16 mouse cellular contexts compared by ENCODE assay signal in genomic region chr5:147963820-147964580, GRCm38 (mm10). TPM values are rescaled to one million over a fixed set of nuclear protein-coding genes. Genes with fewer than 3 reads are reported as not detected.
DNase-seq lines count a peak whose midpoint lies in the region; ATAC-seq and TF ChIP-seq lines count a peak whose summit lies in the region.
"Had no signal": no experiment of that assay in that cellular context is flagged by ENCODE, and none has a peak within 500 bp of the region (broad histone marks: within the 10 kb centered on the region; RNA-seq: fewer than 3 reads in every experiment).

No protein-coding gene starts in this region.

- H3K9me3 ChIP-seq in kidney, postnatal 0 days (replicated peaks; ENCODE audit: low read length), result no peaks in the 10 kb centered on the region
- H3K9me3 ChIP-seq in lung, embryonic 15.5 days, result no peaks in the 10 kb centered on the region
- H3K9me3 ChIP-seq in stomach, embryonic 14.5 days (ENCODE audit: control insufficient read depth, low read depth, low read length), result no peaks in the 10 kb centered on the region
- no peaks in the 10 kb centered on the region for H3K9me3 ChIP-seq in forebrain, embryonic 10.5 days
- H3K9me3 ChIP-seq: midbrain, embryonic 10.5 days had no signal

- no peak overlapping the region for H3K9ac ChIP-seq in kidney, postnatal 0 days (ENCODE audit: low read depth, low read length)
- H3K9ac ChIP-seq in lung, embryonic 15.5 days, result no peak overlapping the region
- H3K9ac ChIP-seq in stomach, embryonic 14.5 days (replicated peaks; ENCODE audit: low read depth, low read length), result no peak overlapping the region
- H3K9ac ChIP-seq: liver, embryonic 14.5 days had no signal

- WGBS in kidney, postnatal 0 days, result 46% methylated on average over 13 of the region's 13 CpGs
- 38% methylated on average over 13 of the region's 13 CpGs for WGBS in lung, embryonic 15.5 days
- 50% methylated on average over 13 of the region's 13 CpGs for WGBS in stomach, embryonic 14.5 days
- 83% methylated on average over 13 of the region's 13 CpGs for WGBS in forebrain, embryonic 10.5 days

- H3K27ac ChIP-seq in kidney, postnatal 0 days, result no peak overlapping the region
- H3K27ac ChIP-seq in lung, embryonic 15.5 days, result peak overlapping the region; percentile 26
- no peak overlapping the region for H3K27ac ChIP-seq in stomach, embryonic 14.5 days (ENCODE audit: low read length)
- H3K27ac ChIP-seq in forebrain, embryonic 10.5 days, result no peak overlapping the region
- H3K27ac ChIP-seq: liver, embryonic 14.5 days; midbrain, embryonic 10.5 days had no signal

- DNase-seq in kidney, postnatal 0 days (ENCODE audit: low spot score), result peak; percentile 10
- no peak for DNase-seq in kidney, adult 9 months
- DNase-seq in brain, adult 2 months (ENCODE audit: low read depth, low spot score), result peak; percentile 29
- DNase-seq in adrenal gland, postnatal 25 days, result no peak
- no peak for DNase-seq in forebrain, embryonic 10.5 days (ENCODE audit: extremely low spot score, low spot score)
- DNase-seq: adrenal gland, adult 2 months; gastrocnemius, postnatal 10 days; kidney, adult 2 months; right cerebral cortex, adult 18-20 months; spleen, adult 18-20 months had no signal

- no peak for TF ChIP-seq CTCF in kidney, postnatal 0 days (IDR thresholded peaks at IDR 0.05; ENCODE audit: low read depth)

- no peak for ATAC-seq in kidney, postnatal 0 days (replicated peaks; ENCODE audit: low FRiP score, low read depth)
- peak; percentile 87 for ATAC-seq in lung, embryonic 15.5 days (ENCODE audit: borderline replicate concordance, extremely low read depth, low FRiP score, low TSS enrichment)
- ATAC-seq in stomach, embryonic 14.5 days (ENCODE audit: insufficient number of reproducible peaks, insufficient read depth, low FRiP score, low read depth), result 0 out of 2 replicates have a peak, but pooled peaks have one; percentile 61
- no peak for ATAC-seq in activated CD4-positive, CD25-positive, alpha-beta regulatory T cell, adult 4 months

- no peaks in the 10 kb centered on the region for H3K4me1 ChIP-seq in kidney, postnatal 0 days (replicated peaks; ENCODE audit: insufficient read depth, low read length)
- H3K4me1 ChIP-seq in lung, embryonic 15.5 days, result peaks cover 10% of the 10 kb centered on the region; the same call in 1 of the 2 replicates
- H3K4me1 ChIP-seq in stomach, embryonic 14.5 days (ENCODE audit: control insufficient read depth, insufficient read depth, low read length), result no peaks in the 10 kb centered on the region
- H3K4me1 ChIP-seq in forebrain, embryonic 10.5 days, result no peaks in the 10 kb centered on the region
- H3K4me1 ChIP-seq: midbrain, embryonic 10.5 days had no signal

- no peaks in the 10 kb centered on the region for H3K27me3 ChIP-seq in kidney, postnatal 0 days (ENCODE audit: insufficient read depth, low read length)
- peaks cover under 1% of the 10 kb centered on the region; the same call in 1 of the 2 replicates for H3K27me3 ChIP-seq in lung, embryonic 15.5 days
- no peaks in the 10 kb centered on the region for H3K27me3 ChIP-seq in stomach, embryonic 14.5 days (ENCODE audit: control insufficient read depth, insufficient read depth, low read length)
- H3K27me3 ChIP-seq in forebrain, embryonic 10.5 days (ENCODE audit: poor library complexity, severe bottlenecking), result peaks cover 9% of the 10 kb centered on the region

- no peaks in the 10 kb centered on the region for H3K36me3 ChIP-seq in kidney, postnatal 0 days (ENCODE audit: insufficient read depth, low read length)
- no peaks in the 10 kb centered on the region for H3K36me3 ChIP-seq in lung, embryonic 15.5 days
- H3K36me3 ChIP-seq in stomach, embryonic 14.5 days (ENCODE audit: control insufficient read depth, insufficient read depth, low read length), result no peaks in the 10 kb centered on the region
- H3K36me3 ChIP-seq in forebrain, embryonic 10.5 days (replicated peaks), result no peaks in the 10 kb centered on the region
- H3K36me3 ChIP-seq: midbrain, embryonic 10.5 days had no signal

- H3K4me3 ChIP-seq in kidney, postnatal 0 days (replicated peaks; ENCODE audit: low read depth, low read length), result no peak overlapping the region
- H3K4me3 ChIP-seq in lung, embryonic 15.5 days, result peak overlapping the region; percentile 18
- H3K4me3 ChIP-seq in stomach, embryonic 14.5 days (ENCODE audit: low read depth, low read length), result no peak overlapping the region
- no peak overlapping the region for H3K4me3 ChIP-seq in forebrain, embryonic 10.5 days
- H3K4me3 ChIP-seq: erythroblast, embryonic 14.5 days; midbrain, embryonic 10.5 days had no signal

- H3K4me2 ChIP-seq in kidney, postnatal 0 days (ENCODE audit: low read length), result no peak overlapping the region
- peak overlapping the region; percentile 47 for H3K4me2 ChIP-seq in lung, embryonic 15.5 days
- peak overlapping the region; percentile 15; the same call in 1 of the 2 replicates for H3K4me2 ChIP-seq in stomach, embryonic 14.5 days (replicated peaks; ENCODE audit: low read depth, low read length)

RNA-seq across cellular contexts. Expression of gene Mtus2, which starts 6.9 kb away (rescaled TPM):
- 3.2 and 4.1 TPM in 2 replicates for polyA plus RNA-seq in kidney, postnatal 0 days (2015; fragmentation: Nextera tagmentation; extraction: Ambion mirVana)
- 7.3 and 8.5 TPM in 2 replicates for polyA plus RNA-seq in lung, embryonic 15.5 days (2015; fragmentation: Nextera tagmentation; extraction: Ambion mirVana)
- 18.1 and 19.2 TPM in 2 replicates for polyA plus RNA-seq in stomach, embryonic 14.5 days (2014; fragmentation: Nextera tagmentation; extraction: Ambion mirVana)
- total RNA-seq in adrenal gland, postnatal 25 days (2021), result 3.8 and 4.7 TPM in 2 replicates
- polyA plus RNA-seq in activated CD4-positive, CD25-positive, alpha-beta regulatory T cell, adult 4 months (2017; shearing (Covaris generic)), result 1 to 10 TPM; 3.9 to 8.1 TPM
- 2.0 and 3.5 TPM in 2 replicates for polyA plus RNA-seq in forebrain, embryonic 10.5 days (2016; fragmentation: Nextera tagmentation; extraction: Ambion mirVana)
- polyA plus RNA-seq: erythroblast, embryonic 14.5 days had no signal

Comparison
In these comparisons a context has a peak if more than half of its experiments do, and no peak if none do; other contexts are left out.
1. DNase-seq: peak in kidney, postnatal 0 days (single experiment) and brain, adult 2 months (single experiment); none in kidney, adult 9 months (single experiment), adrenal gland, postnatal 25 days (single experiment) and forebrain, embryonic 10.5 days (single experiment).
2. ATAC-seq: peak in lung, embryonic 15.5 days (single experiment) and stomach, embryonic 14.5 days (single experiment); none in kidney, postnatal 0 days (single experiment) and activated CD4-positive, CD25-positive, alpha-beta regulatory T cell, adult 4 months (single experiment).